Mouse (Mus musculus) intestine, embryonic 14.5 days (tissue): ENCODE measurements at regions not wholly inside any gene's neighbourhood (a gene's known extent, or its start where the extent isn't known, plus 50 kb on each side); places are given as distances from the start of the nearest gene placed in this dataset.

Experiments
- ATAC-seq: fragments of 200-750 bp; cut with Nextera tagmentation; replicated peaks from 2 replicates; pipeline ENCODE4 v1.8.0; 2017; ENCODE audit warnings: low read depth, moderate number of reproducible peaks, moderate TSS enrichment, moderate library complexity; ENCODE audit not compliant: low FRiP score, low TSS enrichment
- DNase-seq: peaks from one replicate; pipeline ENCODE4 v3.0.0-alpha.2; 2018; ENCODE audit warnings: low spot score
- H3K27ac ChIP-seq: fragments of 300-500 bp; sonication (generic); 2 replicates; pipeline ENCODE4 v1.5.1; 2014; ENCODE audit warnings: low read depth, mild to moderate bottlenecking, control low read depth
- H3K27me3 ChIP-seq: fragments of 300-500 bp; sonication (generic); replicated peaks from 2 replicates; pipeline ENCODE4 v1.6.1; 2014; ENCODE audit warnings: low read length, control low read depth; ENCODE audit not compliant: control insufficient read depth, insufficient read depth
- H3K36me3 ChIP-seq: fragments of 300-500 bp; sonication (generic); 2 replicates; pipeline ENCODE4 v1.6.1; 2014; ENCODE audit warnings: low read length, control low read depth; ENCODE audit not compliant: control insufficient read depth, insufficient read depth
- H3K4me1 ChIP-seq: fragments of 300-500 bp; sonication (generic); replicated peaks from 2 replicates; pipeline ENCODE4 v1.6.1; 2014; ENCODE audit warnings: low read length, control low read depth, mixed read lengths; ENCODE audit not compliant: control insufficient read depth, insufficient read depth
- H3K4me2 ChIP-seq: fragments of 300-500 bp; sonication (generic); 2 replicates; pipeline ENCODE4 v1.6.1; 2014; ENCODE audit warnings: low read length
- H3K4me3 ChIP-seq: fragments of 300-500 bp; sonication (generic); 2 replicates; pipeline ENCODE4 v1.5.1; 2014; ENCODE audit warnings: low read depth, low read length, control low read depth, mixed read lengths
- H3K9ac ChIP-seq: fragments of 300-500 bp; sonication (generic); 2 replicates; pipeline ENCODE4 v1.6.1; 2014; ENCODE audit warnings: mild to moderate bottlenecking, low read length
- H3K9me3 ChIP-seq: fragments of 300-500 bp; sonication (generic); 2 replicates; pipeline ENCODE4 v1.6.1; 2016; ENCODE audit warnings: low read length, control low read depth; ENCODE audit not compliant: control insufficient read depth
- WGBS: fragments of 180-500 bp; shearing (Covaris S2); extraction: QIAGEN DNeasy Blood & Tissue Kit; methylation state at CpG from one replicate; pipeline ENCODE4 v1.1.7; 2014; 5-methylcytosine and 5-hydroxymethylcytosine counted together

- H3K9ac ChIP-seq = no peak overlapping the region
- WGBS = 8% methylated on average over 16 of the region's 16 CpGs
- no peaks in the 10 kb centered on the region for H3K9me3 ChIP-seq
- H3K27me3 ChIP-seq = no peaks in the 10 kb centered on the region
- H3K4me3 ChIP-seq = peak overlapping the region; percentile 20; the same call in 1 of the 2 replicates
- peak overlapping the region; percentile 53 for H3K4me2 ChIP-seq
- H3K27ac ChIP-seq = peak overlapping the region; percentile 52; the same call in 1 of the 2 replicates
- ATAC-seq (peak; percentile 85), DNase-seq (peak; percentile 95)
- H3K36me3 ChIP-seq = no peaks in the 10 kb centered on the region
- H3K4me1 ChIP-seq = peaks cover 10% of the 10 kb centered on the region
Measured at GRCm38 (mm10) chr5:24266344-24267295, 84.8 kb downstream of the Kcnh2 start.
